Mouse (Mus musculus) lung, embryonic 14.5 days (tissue): Measurements from ENCODE around the gene Dcun1d2. TPM values are rescaled to one million over a fixed set of nuclear protein-coding genes. Genes with fewer than 3 reads are reported as not detected.

Experiments used
- ATAC-seq: fragments of 200-750 bp; cut with Nextera tagmentation; 2 replicates; pipeline ENCODE4 v1.8.0; 2017; ENCODE audit warnings: mild to moderate bottlenecking, moderate TSS enrichment, moderate library complexity; ENCODE audit not compliant: insufficient read depth
- DNase-seq: peaks from one replicate; pipeline ENCODE4 v3.0.0-alpha.2; 2015
- H3K27ac ChIP-seq: fragments of 300-500 bp; sonication (generic); 2 replicates; pipeline ENCODE4 v1.5.1; 2014; ENCODE audit warnings: low read depth, mild to moderate bottlenecking, moderate library complexity
- H3K27me3 ChIP-seq: fragments of 300-500 bp; sonication (generic); 2 replicates; pipeline ENCODE4 v1.6.1; 2014; ENCODE audit warnings: low read length, control low read depth; ENCODE audit not compliant: insufficient read depth
- H3K36me3 ChIP-seq: fragments of 300-500 bp; sonication (generic); 2 replicates; pipeline ENCODE4 v1.6.1; 2014; ENCODE audit warnings: control low read depth; ENCODE audit not compliant: insufficient read depth
- H3K4me1 ChIP-seq: fragments of 300-500 bp; sonication (generic); 2 replicates; pipeline ENCODE4 v1.6.1; 2014; ENCODE audit warnings: antibody characterized with exemption, control low read depth; ENCODE audit not compliant: insufficient read depth
- H3K4me2 ChIP-seq: fragments of 300-500 bp; sonication (generic); 2 replicates; pipeline ENCODE4 v1.6.1; 2014; ENCODE audit warnings: mild to moderate bottlenecking
- H3K4me3 ChIP-seq: fragments of 300-500 bp; sonication (generic); 2 replicates; pipeline ENCODE4 v1.5.1; 2014; ENCODE audit warnings: low read depth, low read length
- H3K9ac ChIP-seq: fragments of 300-500 bp; sonication (generic); 2 replicates; pipeline ENCODE4 v1.6.1; 2014
- H3K9me3 ChIP-seq: fragments of 300-500 bp; sonication (generic); 2 replicates; pipeline ENCODE4 v1.6.1; 2016; ENCODE audit warnings: low read depth, low read length, control low read depth
- CTCF ChIP-seq: IDR thresholded peaks from 2 replicates; pipeline ENCODE4 v1.5.1; 2016; ENCODE audit warnings: antibody characterized with exemption, low read depth
- WGBS: fragments of 180-500 bp; shearing (Covaris S2); extraction: QIAGEN DNeasy Blood & Tissue Kit; methylation state at CpG from one replicate; pipeline ENCODE4 v1.1.7; 2014; 5-methylcytosine and 5-hydroxymethylcytosine counted together
- polyA plus RNA-seq: library from polyadenylated mRNA; unstranded; fragments of >200 nt; fragmentation: Nextera tagmentation; extraction: Ambion mirVana; gene quantifications from 2 replicates; pipeline ENCODE4 v1.2.1, GENCODE M21; 2014

The Dcun1d2 gene
- polyA plus RNA-seq, 1 experiment from 2014 or later: 26.2 TPM

DNA sequence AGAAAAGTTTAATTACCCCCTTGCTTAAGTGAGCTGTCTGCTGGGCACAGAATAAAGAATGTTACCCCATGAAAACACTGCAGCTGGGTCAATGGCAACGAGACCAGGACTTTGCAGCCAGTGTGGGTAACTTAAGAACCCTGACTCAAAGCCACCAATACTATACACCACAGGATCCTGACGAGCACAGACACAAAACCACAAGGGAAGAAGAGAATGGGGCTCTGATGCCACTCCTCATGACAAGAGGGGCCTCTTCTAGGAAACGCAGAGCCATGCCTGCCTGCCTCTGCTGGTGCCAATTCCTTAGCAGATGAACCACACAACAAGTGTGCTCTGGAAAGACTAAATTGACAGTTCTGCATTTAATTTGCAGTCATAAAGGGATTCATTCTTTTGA is 24.6 kb downstream of the Dcun1d2 start:
- Histone ChIP-seq H3K4me1 (no peaks in the 10 kb centered on the region), H3K4me3 (no peak overlapping the region), H3K36me3 (peaks cover 11% of the 10 kb centered on the region; the same call in 1 of the 2 replicates), H3K4me2 (no peak overlapping the region), H3K27me3 (no peaks in the 10 kb centered on the region), H3K9ac (no peak overlapping the region), H3K27ac (no peak overlapping the region), H3K9me3 (no peaks in the 10 kb centered on the region)
- DNase-seq (no peak), ATAC-seq (no peak)
- 74% methylated on average over 3 of the region's 3 CpGs for WGBS
- TF ChIP-seq CTCF: no peak

- H3K4me2 ChIP-seq: no peak within 1 kb of the TSS
- H3K4me1 ChIP-seq: no peaks in the 10 kb centered on the region
- H3K9ac ChIP-seq: no peak within 1 kb of the TSS
- peak; percentile 82 for TF ChIP-seq CTCF
- WGBS: 32% methylated on average over 8 of the region's 8 CpGs
- ATAC-seq (peak; percentile 69; the same call in 1 of the 2 replicates), DNase-seq (peak; percentile 78)
- H3K27me3 ChIP-seq: no peaks in the 10 kb centered on the region
- no peak within 1 kb of the TSS for H3K27ac ChIP-seq
- no peaks in the 10 kb centered on the region for H3K9me3 ChIP-seq
- no peak within 1 kb of the TSS for H3K4me3 ChIP-seq
- H3K36me3 ChIP-seq: peaks cover 20% of the 10 kb centered on the region
Measured at GRCm38 (mm10) chr8:13254019-13254418, 33.9 kb downstream of the Dcun1d2 start, which contains the start of gene Adprhl1. Adprhl1 (minus strand) TSS chr8:13254162.

GRCm38 (mm10) chr8:13253413-13253812 is 34.5 kb downstream of the Dcun1d2 start:
- Histone ChIP-seq H3K4me2 (no peak overlapping the region), H3K9ac (no peak overlapping the region), H3K4me3 (no peak overlapping the region), H3K27me3 (no peaks in the 10 kb centered on the region), H3K36me3 (peaks cover 15% of the 10 kb centered on the region), H3K27ac (no peak overlapping the region), H3K9me3 (no peaks in the 10 kb centered on the region), H3K4me1 (no peaks in the 10 kb centered on the region)
- ATAC-seq (no peak), DNase-seq (no peak)
- TF ChIP-seq CTCF: no peak
- WGBS: 69% methylated on average over 5 of the region's 5 CpGs

DNA sequence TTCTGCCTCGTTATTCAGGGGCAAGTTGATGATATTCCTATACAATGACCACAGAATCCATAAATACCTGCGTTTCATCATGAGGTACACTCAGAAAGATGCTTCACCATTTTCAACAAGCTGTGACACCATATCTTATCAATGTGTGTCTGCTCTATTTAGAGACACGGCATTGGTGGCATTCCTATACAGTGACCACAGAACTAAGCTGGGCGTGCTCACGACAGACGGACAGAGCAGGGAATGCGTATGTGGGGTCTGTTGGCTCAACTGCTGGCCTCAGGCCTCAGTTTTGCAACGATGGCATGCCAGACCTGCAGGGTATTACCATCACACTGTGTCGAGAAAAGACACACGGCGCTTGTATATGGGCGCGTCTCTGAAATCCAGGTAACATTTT is 35.1 kb downstream of the Dcun1d2 start:
- no peak overlapping the region for H3K27ac ChIP-seq
- H3K9ac ChIP-seq: no peak overlapping the region
- DNase-seq: no peak
- H3K4me3 ChIP-seq: no peak overlapping the region
- no peak for TF ChIP-seq CTCF
- WGBS: 79% methylated on average over 13 of the region's 13 CpGs
- H3K4me1 ChIP-seq: no peaks in the 10 kb centered on the region
- ATAC-seq: no peak
- no peaks in the 10 kb centered on the region for H3K9me3 ChIP-seq
- peaks cover 15% of the 10 kb centered on the region for H3K36me3 ChIP-seq
- H3K27me3 ChIP-seq: no peaks in the 10 kb centered on the region
- no peak overlapping the region for H3K4me2 ChIP-seq

GRCm38 (mm10) chr8:13244343-13244880 is 43.5 kb downstream of the Dcun1d2 start:
- Histone ChIP-seq H3K36me3 (no peaks in the 10 kb centered on the region), H3K4me1 (no peaks in the 10 kb centered on the region), H3K4me2 (no peak overlapping the region), H3K27me3 (no peaks in the 10 kb centered on the region), H3K9me3 (no peaks in the 10 kb centered on the region), H3K4me3 (no peak overlapping the region), H3K9ac (no peak overlapping the region), H3K27ac (no peak overlapping the region)
- ATAC-seq (no peak; the same call in 1 of the 2 replicates), DNase-seq (no peak)
- 84% methylated on average over 11 of the region's 11 CpGs for WGBS
- TF ChIP-seq CTCF: no peak

DNA sequence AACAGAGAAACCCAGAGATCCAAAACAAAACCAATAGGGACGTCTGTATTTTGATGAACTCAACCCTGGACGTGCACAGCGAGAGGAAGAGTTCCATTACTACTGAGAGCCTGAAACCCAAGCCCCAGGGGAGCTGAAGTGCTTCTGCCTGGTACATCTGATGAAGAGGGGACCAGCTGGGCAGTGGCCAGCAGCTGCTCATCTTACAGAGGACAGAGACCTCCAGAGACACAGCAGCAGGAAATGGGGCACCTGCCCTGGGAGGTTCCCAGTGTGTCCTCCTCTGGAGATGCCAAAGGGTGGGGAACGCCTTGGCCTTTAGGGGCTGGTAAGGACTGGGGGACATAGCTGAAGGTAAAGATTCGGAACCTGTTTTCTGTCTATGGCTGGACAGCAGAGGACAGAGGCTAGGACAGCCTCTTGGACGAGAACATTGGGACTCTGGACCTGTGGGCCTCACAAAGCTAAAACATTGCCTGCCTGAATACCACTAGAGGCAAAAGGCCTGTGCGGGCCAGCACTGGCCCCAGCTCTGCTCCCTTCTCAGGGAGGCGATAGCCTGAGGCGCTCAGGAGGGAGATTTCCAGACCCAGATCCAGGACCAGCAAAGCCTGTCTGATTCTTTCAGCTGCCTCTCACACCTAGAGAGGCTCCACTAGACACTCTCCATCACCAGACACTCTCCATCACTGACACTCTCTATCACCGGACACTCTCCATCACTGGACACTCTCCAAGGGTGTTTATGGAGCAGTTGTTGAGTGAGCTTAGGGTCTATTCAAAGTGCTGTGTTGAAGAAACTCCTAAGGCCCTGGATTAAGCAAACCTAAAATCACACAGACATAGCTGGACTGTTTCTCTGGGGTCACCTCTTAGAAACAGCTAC is 44.7 kb downstream of the Dcun1d2 start:
- ATAC-seq (peak; percentile 77; the same call in 1 of the 2 replicates), DNase-seq (peak; percentile 16)
- H3K4me2 ChIP-seq: no peak overlapping the region
- no peaks in the 10 kb centered on the region for H3K4me1 ChIP-seq
- no peak for TF ChIP-seq CTCF
- H3K9me3 ChIP-seq: no peaks in the 10 kb centered on the region
- no peaks in the 10 kb centered on the region for H3K27me3 ChIP-seq
- H3K27ac ChIP-seq: no peak overlapping the region
- WGBS: 50% methylated on average over 10 of the region's 10 CpGs
- H3K4me3 ChIP-seq: no peak overlapping the region
- H3K9ac ChIP-seq: no peak overlapping the region
- no peaks in the 10 kb centered on the region for H3K36me3 ChIP-seq

DNA sequence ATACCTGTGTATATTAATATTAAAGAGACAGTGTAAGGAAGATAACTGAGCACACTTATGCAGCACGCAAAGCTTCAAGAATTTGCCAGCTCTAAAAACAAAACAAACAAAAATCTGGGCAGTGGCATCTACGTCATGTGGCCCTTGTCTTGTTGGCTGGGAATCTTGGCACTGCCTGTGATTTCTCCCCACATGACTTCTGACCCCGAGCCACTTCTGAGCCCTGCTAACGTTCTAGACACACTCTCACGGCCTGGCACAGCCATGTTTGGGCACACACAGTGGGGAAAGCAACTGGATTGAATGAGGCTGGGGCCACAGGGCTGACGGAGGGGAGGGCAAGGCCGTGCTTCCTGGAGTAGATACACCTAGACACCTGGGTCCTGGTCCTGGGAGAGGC is 47.2 kb downstream of the Dcun1d2 start:
- H3K27me3 ChIP-seq: 0 out of 2 replicates have a peak, but pooled peaks cover 5% of the 10 kb centered on the region
- 62% methylated on average over 7 of the region's 7 CpGs for WGBS
- ATAC-seq (no peak), DNase-seq (no peak)
- no peaks in the 10 kb centered on the region for H3K36me3 ChIP-seq
- H3K4me3 ChIP-seq: no peak overlapping the region
- no peak overlapping the region for H3K9ac ChIP-seq
- H3K9me3 ChIP-seq: no peaks in the 10 kb centered on the region
- H3K27ac ChIP-seq: no peak overlapping the region
- H3K4me1 ChIP-seq: no peaks in the 10 kb centered on the region
- H3K4me2 ChIP-seq: no peak overlapping the region
- no peak for TF ChIP-seq CTCF
